Mouse (Mus musculus) cerebellum, postnatal 4 days (tissue): ENCODE measurements at regions not wholly inside any gene's neighbourhood (a gene's known extent, or its start where the extent isn't known, plus 50 kb on each side); places are given as distances from the start of the nearest gene placed in this dataset.

Source experiments
- DNase-seq, 2 experiments: peaks; one replicate each; pipeline ENCODE4 v3.0.0; 2022; ENCODE audit warnings: low spot score in 2 of 2, mixed read lengths in 1 of 2

- DNase-seq, result no peak
Observed at GRCm38 (mm10) chr12:51118781-51119180, 229.1 kb upstream of the G2e3 start.

DNA sequence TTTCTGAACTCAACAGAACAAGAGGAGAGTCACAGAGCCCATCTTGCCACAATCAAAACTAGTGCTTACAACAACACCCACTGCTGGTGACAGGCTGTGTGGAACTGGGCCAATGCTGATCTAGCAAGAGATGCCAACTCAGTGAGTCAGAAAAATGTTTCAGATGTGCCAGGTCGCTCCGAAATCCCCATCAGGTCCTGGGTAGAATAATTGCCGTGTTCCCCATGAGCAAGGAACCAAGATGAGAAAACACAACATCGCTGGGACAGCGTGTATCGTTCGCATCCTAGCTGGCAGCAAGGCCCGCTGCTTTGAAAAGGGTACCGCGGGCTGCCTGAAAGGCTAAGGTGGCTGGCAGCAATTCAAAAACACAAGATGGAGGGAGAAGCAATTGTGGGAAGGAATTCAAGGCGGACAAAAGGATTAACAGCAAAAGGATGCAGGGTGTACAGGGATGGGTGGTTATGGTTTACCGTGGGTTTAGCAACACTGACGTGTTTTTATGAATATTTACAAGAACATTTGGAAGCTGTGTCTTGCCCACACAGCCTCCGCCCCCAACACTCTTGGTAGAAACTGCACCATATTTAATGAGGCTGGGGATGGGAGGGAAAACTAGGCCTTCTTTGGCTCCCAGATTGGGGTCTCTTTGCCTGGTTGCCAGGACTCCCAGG lies 229.7 kb upstream of the G2e3 start:
- peak; percentile 39 to 83 for DNase-seq

DNA sequence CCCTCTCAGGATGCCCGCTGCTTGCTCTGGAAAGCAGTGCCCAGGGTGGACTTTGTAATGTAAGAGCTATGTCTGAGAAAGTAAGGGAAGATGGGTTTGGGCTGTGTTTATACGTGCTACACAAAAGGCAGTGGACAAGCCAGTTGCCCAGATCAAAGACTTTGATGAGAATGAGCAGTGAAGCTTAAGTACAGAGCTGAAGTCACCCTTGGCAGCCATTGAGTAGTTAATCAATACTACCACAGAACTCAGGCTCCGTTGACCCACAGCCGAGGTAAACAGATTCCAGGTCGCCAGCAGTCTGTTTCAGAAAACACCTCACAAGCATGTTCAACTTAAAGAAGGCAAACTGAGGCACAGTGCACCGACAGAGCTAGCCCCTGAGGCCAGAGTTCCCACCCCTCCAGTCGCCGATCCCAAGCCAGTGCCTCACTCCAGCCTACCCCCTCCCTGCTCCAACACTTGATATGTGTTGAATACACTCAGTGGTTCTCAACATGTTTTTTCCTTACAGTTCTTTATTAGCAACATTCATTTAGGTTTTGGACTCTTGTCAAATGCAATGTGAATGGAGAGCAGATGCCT lies 230.3 kb upstream of the G2e3 start:
- peak in 1 of 2 experiments; percentile 38 for DNase-seq

GRCm38 (mm10) chr12:51111811-51112210 lies 236.1 kb upstream of the G2e3 start:
- no peak for DNase-seq

DNA sequence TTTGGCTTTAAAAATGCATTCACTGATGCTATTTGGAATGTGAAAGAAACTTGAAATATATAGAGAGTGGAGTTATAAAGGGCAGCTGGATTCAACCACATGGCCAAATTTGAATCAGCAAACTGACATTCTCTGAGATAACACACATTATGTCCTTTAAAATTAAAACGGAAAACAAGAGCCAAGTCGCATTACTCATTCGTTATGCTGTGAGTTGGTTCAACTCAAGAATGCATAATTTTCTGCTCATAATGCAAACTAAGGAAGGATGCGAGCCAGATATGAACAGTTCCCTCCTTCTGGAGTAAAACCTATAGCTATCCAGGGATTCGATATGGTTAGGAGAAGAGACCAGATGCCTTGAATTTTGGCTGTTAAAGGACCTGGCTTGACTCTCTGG lies 239.8 kb upstream of the G2e3 start:
- DNase-seq, result no peak

- no peak for DNase-seq
Observed at GRCm38 (mm10) chr12:51103541-51104042, 244.3 kb upstream of the G2e3 start.

DNA sequence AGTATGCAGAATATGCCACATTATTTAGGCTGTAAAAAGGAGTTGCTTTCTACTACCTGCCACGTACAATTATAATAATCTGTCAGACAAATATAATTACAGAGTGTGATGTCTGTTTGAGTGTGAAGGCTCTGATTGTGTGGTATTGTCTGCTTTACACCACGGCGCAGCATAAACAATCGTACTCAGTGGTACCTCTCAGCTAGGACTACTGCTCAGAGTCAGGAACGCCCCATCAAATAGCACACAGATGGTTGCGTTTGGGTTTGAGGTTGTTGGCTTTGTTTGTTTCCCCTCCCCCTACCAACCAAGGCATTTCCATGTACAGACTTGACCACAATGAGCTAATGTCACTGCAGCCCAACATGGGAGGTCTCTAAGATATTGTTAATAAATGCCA lies 246.2 kb upstream of the G2e3 start:
- DNase-seq, result no peak

DNA sequence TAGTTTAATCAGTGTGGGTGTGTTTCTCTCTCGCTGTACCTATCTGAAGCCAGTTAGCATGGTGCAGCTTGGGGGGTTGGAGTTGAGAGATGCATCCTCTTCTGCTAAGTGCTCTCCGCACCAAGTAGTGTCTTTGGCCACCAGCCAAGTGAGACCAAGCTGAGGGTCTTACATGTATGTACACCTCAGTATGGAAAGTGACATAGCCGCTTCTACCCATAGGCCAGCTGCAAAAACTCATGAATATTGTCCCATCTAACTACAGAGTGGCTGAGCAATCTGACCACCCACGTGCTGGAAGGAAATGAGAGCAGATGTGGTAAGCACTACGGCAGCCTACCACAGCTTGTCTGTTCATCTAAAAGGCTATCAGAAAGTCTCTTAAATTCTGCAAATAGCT lies 247.0 kb upstream of the G2e3 start:
- DNase-seq, result no peak

DNA sequence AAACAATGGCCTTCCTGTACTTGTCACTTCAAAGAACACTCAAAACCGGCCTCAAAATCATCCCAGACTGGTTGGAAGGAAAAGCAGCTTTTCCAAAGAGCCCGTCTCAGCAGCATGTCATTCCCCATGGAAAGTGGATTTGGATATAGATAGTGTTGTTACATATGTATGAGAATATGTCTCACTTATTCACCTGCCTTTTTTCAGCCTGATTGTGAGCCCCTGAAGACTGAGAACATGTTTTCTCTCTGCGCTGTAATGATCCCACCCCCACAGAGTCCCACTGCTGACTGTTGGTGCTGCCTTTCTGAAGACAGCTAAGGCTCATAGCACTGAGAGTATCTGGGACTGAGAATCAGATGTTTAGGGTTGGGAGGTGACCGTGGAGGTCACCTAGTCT lies 251.9 kb upstream of the G2e3 start:
- DNase-seq, result no peak

DNA sequence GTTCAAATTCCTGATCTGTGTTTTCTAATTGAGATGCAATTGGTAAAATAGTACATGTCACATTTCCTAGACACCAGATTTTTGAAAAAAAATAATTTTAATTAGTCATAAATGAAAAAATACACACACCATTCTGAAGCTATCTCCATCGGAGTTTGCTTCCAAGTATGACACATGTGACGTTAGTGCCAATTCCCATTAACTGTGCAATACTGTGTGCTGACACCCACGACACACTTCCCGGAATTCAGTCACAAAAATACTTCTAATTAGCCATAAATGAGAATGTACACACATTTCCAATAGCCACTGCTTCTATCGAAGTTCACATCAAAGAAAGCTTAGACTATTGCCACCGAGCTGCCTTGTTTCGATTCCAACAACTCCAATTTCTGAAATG lies 258.5 kb upstream of the G2e3 start:
- no peak for DNase-seq

GRCm38 (mm10) chr12:51081809-51082208 lies 266.1 kb upstream of the G2e3 start:
- no peak for DNase-seq

DNA sequence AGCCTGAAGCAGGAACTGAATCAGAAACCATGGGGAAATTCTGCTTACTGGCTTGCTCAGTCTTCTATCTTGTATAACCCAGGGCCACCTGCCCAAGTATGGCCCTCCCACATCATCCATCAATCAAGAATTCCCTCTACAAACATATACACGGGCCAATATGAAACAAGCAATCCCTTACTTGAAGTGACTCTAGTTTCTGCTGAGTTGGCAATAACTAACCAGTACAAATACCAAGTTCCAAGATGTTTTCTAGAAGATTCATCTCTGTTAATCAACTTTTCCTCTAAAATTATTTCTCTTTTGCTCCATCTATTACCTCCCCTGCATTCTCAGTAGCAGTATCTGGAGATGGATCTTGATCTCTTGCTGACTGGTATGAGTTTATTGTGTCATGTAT lies 274.4 kb upstream of the G2e3 start:
- DNase-seq, result no peak

DNA sequence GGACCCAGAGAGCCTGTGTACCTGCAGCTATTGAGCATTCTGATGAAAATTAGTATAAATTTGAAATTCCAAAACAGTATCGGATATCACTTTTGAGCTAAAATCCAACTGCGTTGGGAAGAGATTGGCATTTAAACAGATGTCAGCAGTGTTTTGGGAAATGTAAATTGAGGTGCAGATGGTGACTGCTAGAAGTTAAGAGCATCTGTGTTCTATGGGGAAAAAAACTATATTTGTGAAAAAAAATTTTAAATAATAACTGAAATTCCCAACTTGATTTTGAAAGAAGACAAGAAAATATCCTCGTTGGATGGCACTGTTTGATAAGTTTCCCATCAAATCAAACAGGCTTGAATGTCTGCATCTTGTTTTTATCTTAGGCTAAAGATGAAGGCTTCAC lies 286.9 kb upstream of the G2e3 start:
- no peak for DNase-seq

DNA sequence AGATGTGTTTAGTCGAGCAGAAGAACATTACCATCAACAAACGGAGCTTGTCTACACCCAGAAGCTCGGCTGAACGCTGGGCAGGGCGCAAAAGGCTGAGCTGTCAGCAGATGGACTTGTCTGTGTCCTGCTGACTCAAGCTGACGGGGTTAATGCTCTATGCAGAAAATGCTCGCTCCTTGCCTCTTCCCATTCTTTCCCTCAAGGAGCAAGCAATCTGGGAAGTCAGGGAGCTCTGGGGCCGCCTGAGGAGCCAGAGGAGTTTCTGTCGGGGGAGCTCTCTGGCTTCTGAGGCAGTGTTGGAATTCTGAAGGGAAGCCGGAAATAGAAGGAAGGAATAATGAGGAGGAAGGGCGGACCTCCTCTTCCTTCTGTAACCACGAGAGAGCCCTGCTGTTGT lies 289.3 kb upstream of the G2e3 start:
- peak in 1 of 2 experiments; percentile 40 for DNase-seq

GRCm38 (mm10) chr12:51058104-51058503 lies 289.8 kb upstream of the G2e3 start:
- no peak for DNase-seq

DNA sequence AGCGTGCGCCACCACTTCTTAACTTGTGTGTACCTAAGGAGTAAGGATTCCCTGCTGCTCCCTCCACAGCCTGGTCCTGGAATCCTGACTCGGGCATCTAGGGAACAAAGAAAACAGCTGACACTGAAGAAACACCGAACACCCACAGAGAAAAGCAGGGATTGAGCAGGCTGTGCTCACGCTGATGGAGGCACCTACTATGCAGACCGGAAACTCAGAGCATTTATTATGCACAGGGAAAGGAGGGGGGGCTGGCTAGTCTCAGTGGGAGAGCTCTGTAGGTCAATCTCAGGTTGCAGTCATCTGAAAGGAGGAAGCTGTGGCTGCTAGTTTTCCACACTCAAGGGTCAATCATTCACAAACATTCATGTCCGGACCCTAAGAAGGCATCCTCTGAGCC lies 300.7 kb upstream of the G2e3 start:
- no peak for DNase-seq

GRCm38 (mm10) chr12:51045437-51045836 lies 302.4 kb upstream of the G2e3 start:
- no peak for DNase-seq

GRCm38 (mm10) chr12:51045020-51045419 lies 302.8 kb upstream of the G2e3 start:
- no peak for DNase-seq

DNA sequence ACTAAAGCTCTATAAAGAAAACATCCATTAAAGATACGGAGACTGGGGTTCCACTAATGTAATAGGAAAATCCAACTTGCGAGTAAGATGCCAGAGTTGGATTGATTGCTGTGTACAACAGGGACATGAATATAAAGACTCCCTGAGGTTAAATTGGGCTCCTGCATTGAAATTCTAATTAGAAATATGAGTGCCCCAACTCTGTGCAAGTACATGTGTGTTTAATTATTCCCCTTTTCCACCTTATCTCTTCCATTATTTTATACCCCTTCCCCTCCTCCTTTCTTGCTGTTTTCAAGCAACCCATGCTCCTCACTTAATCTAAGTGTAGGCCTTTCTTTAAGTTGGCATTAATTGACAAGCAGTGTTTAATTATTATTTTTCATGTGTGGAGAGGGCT lies 315.7 kb upstream of the G2e3 start:
- no peak for DNase-seq

- no peak for DNase-seq
Observed at GRCm38 (mm10) chr12:51028601-51029174, 319.2 kb upstream of the G2e3 start.

DNA sequence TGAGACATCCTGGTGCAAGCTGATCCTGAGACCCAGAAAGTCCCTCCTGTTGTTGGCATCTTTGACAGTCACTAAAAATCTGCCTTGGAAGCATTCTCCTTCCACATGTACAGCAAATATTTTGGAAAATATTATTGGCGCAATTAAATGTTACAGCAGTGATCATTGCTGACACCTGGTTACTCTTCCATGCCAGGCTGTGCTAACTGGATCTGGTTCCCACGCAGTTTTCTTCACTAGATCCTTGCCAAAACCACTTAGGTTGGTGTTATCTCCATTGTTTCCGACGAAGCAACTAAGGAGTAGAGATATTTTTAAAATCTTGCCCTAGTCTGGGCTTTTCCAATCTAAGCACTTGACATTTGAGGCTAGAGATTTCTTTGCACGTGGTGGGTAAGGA lies 321.8 kb upstream of the G2e3 start:
- DNase-seq, result no peak

- no peak for DNase-seq
Observed at GRCm38 (mm10) chr12:51025531-51025930, 322.3 kb upstream of the G2e3 start.

GRCm38 (mm10) chr12:51024057-51024743 lies 323.7 kb upstream of the G2e3 start:
- DNase-seq, result no peak
